Mouse (Mus musculus) olfactory bulb, adult 2 months (tissue): ENCODE data around the gene Tm4sf20. TPM values are rescaled to one million over a fixed set of nuclear protein-coding genes. Genes with fewer than 3 reads are reported as not detected.

Experiments
- H3K27ac ChIP-seq: fragments of 200-500 bp; 2 replicates; pipeline ENCODE4 v1.5.1; 2012; ENCODE audit warnings: low read depth, low read length; ENCODE audit not compliant: insufficient read depth
- H3K4me1 ChIP-seq: fragments of 200-500 bp; 2 replicates; pipeline ENCODE4 v1.6.1; 2012; ENCODE audit warnings: low read length; ENCODE audit not compliant: control insufficient read depth, insufficient read depth
- H3K4me3 ChIP-seq: fragments of 200-500 bp; 2 replicates; pipeline ENCODE4 v1.5.1; 2012; ENCODE audit warnings: mild to moderate bottlenecking, low read depth, low read length, moderate library complexity; ENCODE audit not compliant: insufficient read depth
- CTCF ChIP-seq: fragments of 200-500 bp; IDR thresholded peaks from 2 replicates; pipeline ENCODE4 v1.5.1; 2012; ENCODE audit warnings: low read depth, mild to moderate bottlenecking, low read length, moderate library complexity; ENCODE audit not compliant: insufficient read depth
- POLR2A ChIP-seq: fragments of 200-500 bp; IDR thresholded peaks from 2 replicates; pipeline ENCODE4 v1.6.1; 2012; ENCODE audit warnings: mild to moderate bottlenecking, low read depth, low read length, moderate library complexity; ENCODE audit not compliant: insufficient read depth
- WGBS: fragments of 180-500 bp; shearing (Covaris S2); methylation state at CpG from one replicate; pipeline ENCODE4 v1.1.7; 2018; 5-methylcytosine and 5-hydroxymethylcytosine counted together
- polyA plus RNA-seq: library from polyadenylated mRNA; stranded (reverse); fragments of >200 nt; gene quantifications from 2 replicates; pipeline ENCODE4 v1.2.4, GENCODE M21; 2012; ENCODE audit warnings: low replicate concordance; ENCODE audit not compliant: missing spikeins, insufficient read depth, insufficient read length

Tm4sf20 gene
- polyA plus RNA-seq, 1 experiment = not detected

DNA sequence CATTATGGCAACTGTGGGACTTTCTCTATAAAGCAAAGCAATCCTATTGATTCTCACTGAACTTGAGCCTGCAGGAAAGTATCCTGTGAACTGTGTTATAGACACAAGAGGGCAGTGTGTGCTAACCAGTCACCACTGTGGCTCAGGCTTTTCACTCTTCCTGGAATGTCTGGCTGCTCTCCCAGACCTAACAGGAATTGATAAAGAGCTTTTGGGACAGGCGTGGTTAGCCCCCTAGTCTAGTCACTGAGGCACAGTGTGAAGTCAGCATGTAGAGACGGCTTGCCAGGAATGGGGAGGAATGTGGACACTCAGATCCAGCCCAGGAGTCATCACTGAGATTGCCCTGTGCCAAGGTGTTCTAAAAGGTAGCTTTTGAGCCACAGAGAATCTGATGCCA is 19.2 kb upstream of the Tm4sf20 start:
- no peak for TF ChIP-seq CTCF
- no peak for TF ChIP-seq POLR2A
- Histone ChIP-seq H3K4me3 (no peak overlapping the region), H3K4me1 (no peaks in the 10 kb centered on the region), H3K27ac (no peak overlapping the region)
- WGBS = 0% methylated on average over 2 of the region's 2 CpGs

DNA sequence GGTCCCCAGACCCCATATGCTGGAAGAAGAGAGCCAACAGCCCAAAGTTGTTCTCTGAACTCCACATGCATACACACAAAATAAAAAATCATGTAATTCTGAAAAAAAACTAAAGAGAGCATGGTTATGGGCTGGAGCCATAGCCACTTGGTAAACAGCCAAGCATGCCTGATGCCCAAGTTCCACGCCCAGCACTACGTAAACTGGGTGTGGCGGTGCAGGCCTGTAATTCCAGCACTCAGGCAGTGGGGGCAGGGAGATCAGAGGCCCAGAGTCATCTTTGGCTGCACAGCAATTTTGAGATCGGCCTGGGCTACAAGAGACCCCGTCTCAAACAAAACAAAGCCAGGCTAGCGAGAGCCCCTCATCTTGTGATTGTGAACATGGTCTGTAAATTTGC is 17.3 kb upstream of the Tm4sf20 start:
- WGBS = 76% methylated on average over 6 of the region's 6 CpGs
- Histone ChIP-seq H3K4me1 (no peaks in the 10 kb centered on the region), H3K27ac (no peak overlapping the region), H3K4me3 (no peak overlapping the region)
- TF ChIP-seq CTCF (no peak), POLR2A (no peak)

DNA sequence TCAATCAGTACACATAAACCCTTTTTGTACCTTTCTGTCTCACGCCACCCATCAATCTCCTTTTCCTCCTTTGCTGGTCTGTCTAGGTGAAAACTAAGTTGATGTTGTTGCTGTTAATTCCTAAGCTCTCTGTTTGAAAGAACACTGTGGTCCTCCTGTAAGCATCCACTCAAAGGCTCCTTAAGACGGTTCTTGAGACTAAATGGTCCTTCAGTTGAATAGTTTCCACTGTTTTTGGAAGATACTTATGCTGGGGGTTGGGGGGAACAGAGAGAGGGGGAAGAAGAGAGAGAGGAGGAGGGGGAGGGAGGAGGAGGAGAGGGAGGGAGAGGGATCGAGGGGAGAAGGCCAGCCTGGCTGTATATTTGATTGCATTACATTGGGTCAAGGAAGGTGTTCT is 15.3 kb upstream of the Tm4sf20 start:
- no peak for TF ChIP-seq CTCF
- TF ChIP-seq POLR2A = no peak
- H3K27ac ChIP-seq = no peak overlapping the region

DNA sequence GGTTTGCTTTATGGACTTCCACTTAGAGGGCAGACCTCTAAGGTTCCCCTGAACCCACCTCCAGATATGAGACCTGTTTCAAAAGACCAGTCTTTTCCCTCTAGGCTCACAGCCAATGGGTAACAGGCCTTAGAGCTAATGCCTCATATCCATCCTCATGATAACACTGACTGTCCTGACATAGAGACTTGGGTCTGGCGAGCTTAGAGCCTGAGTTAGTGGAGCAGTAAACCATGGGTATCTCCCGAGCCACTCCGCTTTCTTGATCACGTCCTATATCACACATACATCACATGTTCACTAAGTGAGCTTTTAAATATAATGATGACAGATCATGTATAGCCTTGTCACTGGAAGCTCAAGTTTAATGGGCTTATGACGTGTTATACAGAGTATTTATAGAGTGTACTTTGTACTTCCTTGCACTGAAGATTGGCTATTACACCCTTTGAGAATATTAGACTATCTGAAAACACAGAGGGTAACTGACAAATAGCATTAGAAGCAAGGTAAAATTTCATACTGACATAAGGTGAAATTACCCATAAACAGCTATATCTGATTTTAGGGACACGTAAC is 11.2 kb upstream of the Tm4sf20 start:
- TF ChIP-seq POLR2A (no peak), CTCF (no peak)
- H3K4me3 ChIP-seq = no peak overlapping the region
- H3K4me1 ChIP-seq = no peaks in the 10 kb centered on the region
- 94% methylated on average over 6 of the region's 6 CpGs for WGBS
- H3K27ac ChIP-seq = no peak overlapping the region

More for the DNA sequence above, 15.3 kb upstream of the Tm4sf20 start:
- WGBS = 82% methylated on average over 3 of the region's 3 CpGs
- Histone ChIP-seq H3K4me3 (no peak overlapping the region), H3K4me1 (no peaks in the 10 kb centered on the region)

DNA sequence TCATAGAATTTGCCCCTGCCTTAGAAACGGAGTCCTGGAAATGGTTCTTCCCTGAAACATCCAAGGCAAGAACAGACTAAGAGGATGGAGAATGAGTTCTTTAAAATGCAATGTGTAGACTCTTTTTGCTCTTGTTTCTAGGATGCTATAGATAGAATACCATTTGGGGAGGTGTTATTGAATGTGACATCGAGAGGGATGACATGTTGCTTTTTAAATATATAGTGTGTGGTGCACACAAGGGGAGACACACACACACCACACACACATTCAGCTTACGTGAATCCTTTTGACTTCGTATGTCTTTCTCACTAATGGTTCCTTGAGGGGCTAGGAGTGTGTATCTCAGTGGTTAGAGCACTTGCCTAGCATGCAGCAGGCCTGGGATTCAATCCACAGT is 7.0 kb upstream of the Tm4sf20 start:
- Histone ChIP-seq H3K4me3 (no peak overlapping the region), H3K4me1 (no peaks in the 10 kb centered on the region), H3K27ac (no peak overlapping the region)
- no peak for TF ChIP-seq POLR2A
- 90% methylated on average over 4 of the region's 4 CpGs for WGBS

GRCm38 (mm10) chr1:82773208-82773607 is 4.9 kb upstream of the Tm4sf20 start:
- TF ChIP-seq CTCF (no peak), POLR2A (no peak)
- no peak overlapping the region for H3K4me3 ChIP-seq
- H3K4me1 ChIP-seq = no peaks in the 10 kb centered on the region
- no peak overlapping the region for H3K27ac ChIP-seq
- 72% methylated on average over 5 of the region's 5 CpGs for WGBS

DNA sequence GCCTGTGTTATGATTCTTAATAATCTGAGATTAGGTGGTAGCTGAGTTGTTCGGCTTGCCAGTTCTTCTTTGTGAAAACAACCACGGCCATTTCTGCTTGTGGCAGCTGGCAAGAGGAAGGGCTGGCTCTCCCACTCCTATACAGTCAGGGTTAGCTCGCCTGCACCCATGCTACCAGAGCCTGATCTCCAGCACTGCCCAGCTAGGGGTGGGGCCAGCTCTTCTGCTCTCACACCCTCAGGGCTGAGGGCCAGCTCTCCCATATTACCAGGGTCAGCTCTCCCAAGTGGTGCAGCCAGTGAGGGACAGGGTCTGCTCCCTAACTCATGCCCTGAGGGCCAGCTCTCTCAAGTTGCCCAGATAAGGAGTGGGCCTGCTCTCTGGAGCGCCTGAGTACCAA is 4.2 kb upstream of the Tm4sf20 start:
- Histone ChIP-seq H3K27ac (no peak overlapping the region), H3K4me1 (no peaks in the 10 kb centered on the region), H3K4me3 (no peak overlapping the region)
- WGBS = 97% methylated on average over 4 of the region's 4 CpGs
- TF ChIP-seq CTCF (no peak), POLR2A (no peak)

DNA sequence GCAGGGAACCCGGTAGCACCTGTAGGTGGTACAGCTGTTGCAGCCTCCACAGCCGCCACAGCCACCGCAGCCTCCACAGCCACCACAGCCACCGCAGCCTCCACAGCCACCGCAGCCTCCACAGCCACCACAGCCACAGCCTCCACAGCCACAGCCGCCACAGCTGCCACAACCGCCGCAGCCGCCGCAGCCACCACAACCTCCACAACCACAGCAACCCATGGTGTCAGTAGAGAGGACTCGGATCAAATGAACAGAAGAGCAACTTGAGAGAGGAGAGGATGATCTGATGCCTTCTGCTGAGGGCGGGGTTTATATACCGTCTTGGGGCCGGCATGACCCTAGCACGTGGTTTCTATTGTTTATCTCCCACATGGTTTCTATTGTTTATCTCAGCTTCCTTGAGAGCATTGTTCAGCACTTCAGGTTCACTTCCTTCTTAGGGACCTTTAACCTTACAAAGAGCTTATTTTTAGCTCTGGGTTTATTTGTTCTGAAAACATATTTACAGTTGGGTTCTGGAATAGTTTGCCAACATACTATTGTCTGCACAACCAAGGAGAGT is 2.8 kb upstream of the Tm4sf20 start, which contains the start of gene Gm47791:
Gene Gm47791, minus strand, starts transcription at position 222 of the 565 bp plus-strand sequence.
- 89% methylated on average over 15 of the region's 15 CpGs for WGBS
- no peak for TF ChIP-seq POLR2A
- TF ChIP-seq CTCF = no peak
- no peaks in the 10 kb centered on the region for H3K4me1 ChIP-seq
- H3K4me3 ChIP-seq = no peak within 1 kb of the TSS
- H3K27ac ChIP-seq = no peak within 1 kb of the TSS

DNA sequence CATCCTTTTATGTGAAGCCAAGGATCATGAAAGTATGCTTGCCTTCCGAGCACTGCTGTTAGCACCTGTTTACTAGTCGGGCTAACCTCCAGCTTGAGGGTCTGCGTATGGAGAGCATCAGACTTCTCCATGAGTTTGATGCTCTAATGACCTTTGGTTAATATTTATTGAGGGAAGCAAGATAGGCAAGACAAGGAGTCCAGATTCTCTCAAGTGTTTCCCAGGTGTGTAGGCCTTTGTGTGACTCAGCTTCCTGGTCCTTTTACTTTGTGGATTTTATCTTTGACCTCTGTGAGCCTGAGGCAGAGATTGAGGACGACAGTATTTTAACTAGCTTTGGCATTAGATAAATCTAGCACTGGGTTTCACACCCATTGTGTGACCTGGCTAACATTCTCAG is 1.6 kb downstream of the Tm4sf20 start:
- no peak overlapping the region for H3K27ac ChIP-seq
- TF ChIP-seq POLR2A = no peak
- no peak for TF ChIP-seq CTCF
- H3K4me3 ChIP-seq = no peak overlapping the region
- whole genome bisulfite sequencing = 81% methylated on average over 4 of the region's 4 CpGs
- no peaks in the 10 kb centered on the region for H3K4me1 ChIP-seq
